Mouse (Mus musculus): ENCODE measurements around the gene Il12rb1. TPM values are rescaled to one million over a fixed set of nuclear protein-coding genes. Genes with fewer than 3 reads are reported as not detected.

Il12rb1 gene
- polyA plus RNA-seq, 1 experiment from 2014 or later, result 0.80 TPM

- in situ Hi-C loops (cut with MboI; ENCODE audit: low pct_unique_long_range_greater_than_20kb), result no loop called here
- ChIA-PET POLR2A (no interaction called here), CTCF (interaction anchor here (3.4 kb wide), 1 partner anchor 9 kb away, joined by 24 read pairs; no protein-coding TSS in a partner anchor)
- H3K27me3 ChIP-seq, result no peaks in the 10 kb centered on the region
- ATAC-seq, result no peak
- DNase-seq (ENCODE audit: low read depth, low spot score), result no peak
- TF ChIP-seq CTCF (IDR thresholded peaks at IDR 0.05), result no peak
Measured at GRCm38 (mm10) chr8:70772075-70772474, 36.2 kb upstream of the Il12rb1 start.

- no peak for TF ChIP-seq CTCF (IDR thresholded peaks at IDR 0.05)
- ATAC-seq (no peak), DNase-seq (ENCODE audit: low read depth, low spot score) (no peak)
- CTCF ChIA-PET, result interaction anchor here (3.4 kb wide), 1 partner anchor 10 kb away, joined by 24 read pairs; no protein-coding TSS in a partner anchor
- POLR2A ChIA-PET, result no interaction called here
- in situ Hi-C loops (cut with MboI; ENCODE audit: low pct_unique_long_range_greater_than_20kb), result no loop called here
- no peaks in the 10 kb centered on the region for H3K27me3 ChIP-seq
Measured at GRCm38 (mm10) chr8:70772890-70773289, 35.4 kb upstream of the Il12rb1 start.

- no peak for DNase-seq (ENCODE audit: low read depth, low spot score)
- POLR2A ChIA-PET, result no interaction called here
Measured at GRCm38 (mm10) chr8:70773410-70773809, 34.8 kb upstream of the Il12rb1 start.

GRCm38 (mm10) chr8:70773833-70774232 lies 34.4 kb upstream of the Il12rb1 start:
- CTCF ChIA-PET, result interaction anchor here (1.5 to 3.4 kb wide), 2 partner anchors 11 to 20 kb away, joined by 4 to 24 read pairs; no protein-coding TSS in a partner anchor
- in situ Hi-C loops (cut with MboI; ENCODE audit: low pct_unique_long_range_greater_than_20kb), result no loop called here
- POLR2A ChIA-PET, result no interaction called here
- no peaks in the 10 kb centered on the region for H3K27me3 ChIP-seq
- no peak for ATAC-seq
- no peak for DNase-seq (ENCODE audit: low read depth, low spot score)
- TF ChIP-seq CTCF (IDR thresholded peaks at IDR 0.05), result no peak

More at GRCm38 (mm10) chr8:70773410-70773809, 34.8 kb upstream of the Il12rb1 start:
- CTCF ChIA-PET, result interaction anchor here (3.4 kb wide), 1 partner anchor 11 kb away, joined by 24 read pairs; no protein-coding TSS in a partner anchor
- no peaks in the 10 kb centered on the region for H3K27me3 ChIP-seq
- no peak for TF ChIP-seq CTCF (IDR thresholded peaks at IDR 0.05)
- in situ Hi-C loops (cut with MboI; ENCODE audit: low pct_unique_long_range_greater_than_20kb), result no loop called here
- ATAC-seq, result no peak

- ATAC-seq (no peak), DNase-seq (ENCODE audit: low read depth, low spot score) (no peak)
- in situ Hi-C loops (cut with MboI; ENCODE audit: low pct_unique_long_range_greater_than_20kb), result no loop called here
- ChIA-PET POLR2A (interaction anchor here (0.9 kb wide), 1 partner anchor 11 kb away, joined by 3 read pairs; no protein-coding TSS in a partner anchor), CTCF (interaction anchor here (1.5 to 3.4 kb wide), 2 partner anchors 12 to 19 kb away, joined by 4 to 24 read pairs; no protein-coding TSS in a partner anchor)
- no peaks in the 10 kb centered on the region for H3K27me3 ChIP-seq
- TF ChIP-seq CTCF (IDR thresholded peaks at IDR 0.05), result no peak
Measured at GRCm38 (mm10) chr8:70774740-70775139, 33.5 kb upstream of the Il12rb1 start.

- POLR2A ChIA-PET, result interaction anchor here (0.9 kb wide), 1 partner anchor 12 kb away, joined by 3 read pairs; no protein-coding TSS in a partner anchor
- CTCF ChIA-PET, result interaction anchor here (1.5 to 3.4 kb wide), 2 partner anchors 12 to 19 kb away, joined by 4 to 24 read pairs; no protein-coding TSS in a partner anchor
- no peak for DNase-seq (ENCODE audit: low read depth, low spot score)
- in situ Hi-C loops (cut with MboI; ENCODE audit: low pct_unique_long_range_greater_than_20kb), result no loop called here
- H3K27me3 ChIP-seq, result no peaks in the 10 kb centered on the region
- TF ChIP-seq CTCF (IDR thresholded peaks at IDR 0.05), result no peak
- ATAC-seq, result no peak
Measured at GRCm38 (mm10) chr8:70775227-70775626, 33.0 kb upstream of the Il12rb1 start.

GRCm38 (mm10) chr8:70775851-70776495 lies 32.3 kb upstream of the Il12rb1 start:
- H3K27me3 ChIP-seq, result no peaks in the 10 kb centered on the region
- CTCF ChIA-PET, result no interaction called here
- POLR2A ChIA-PET, result interaction anchor here (0.7 to 1.3 kb wide), 4 partner anchors 12 to 738 kb away, joined by 3 to 11 read pairs (median 3); no protein-coding TSS in a partner anchor
- ATAC-seq, result no peak
- DNase-seq (ENCODE audit: low read depth, low spot score), result no peak
- in situ Hi-C loops (cut with MboI; ENCODE audit: low pct_unique_long_range_greater_than_20kb), result no loop called here
- TF ChIP-seq CTCF (IDR thresholded peaks at IDR 0.05), result no peak

- peak; percentile 82 for DNase-seq (ENCODE audit: low read depth, low spot score)
- no peak for TF ChIP-seq CTCF (IDR thresholded peaks at IDR 0.05)
- POLR2A ChIA-PET, result interaction anchor here (0.7 to 1.3 kb wide), 3 partner anchors 12 to 738 kb away, joined by 3 to 11 read pairs (median 3); no protein-coding TSS in a partner anchor
- no peaks in the 10 kb centered on the region for H3K27me3 ChIP-seq
- in situ Hi-C loops (cut with MboI; ENCODE audit: low pct_unique_long_range_greater_than_20kb), result no loop called here
- peak; percentile 82 for ATAC-seq
- CTCF ChIA-PET, result interaction anchor here (1.0 kb wide), 1 partner anchor 14 kb away, joined by 8 read pairs; no protein-coding TSS in a partner anchor
Measured at GRCm38 (mm10) chr8:70776496-70777444, 31.5 kb upstream of the Il12rb1 start, which contains the start of gene Pik3r2. Pik3r2 (minus strand) TSS chr8:70776713.

- CTCF ChIA-PET, result no interaction called here
- ATAC-seq (no peak), DNase-seq (ENCODE audit: low read depth, low spot score) (no peak)
- no peaks in the 10 kb centered on the region for H3K27me3 ChIP-seq
- no peak for TF ChIP-seq CTCF (IDR thresholded peaks at IDR 0.05)
- POLR2A ChIA-PET, result interaction anchor here (1.3 kb wide), 1 partner anchor 9 kb away, joined by 3 read pairs; no protein-coding TSS in a partner anchor
- in situ Hi-C loops (cut with MboI; ENCODE audit: low pct_unique_long_range_greater_than_20kb), result no loop called here
Measured at GRCm38 (mm10) chr8:70780093-70780492, 28.2 kb upstream of the Il12rb1 start.

Measured in Patski (cell line).